Mouse (Mus musculus) left cerebral cortex, postnatal 10 days (tissue): ENCODE measurements around the gene Snd1. TPM values are rescaled to one million over a fixed set of nuclear protein-coding genes. Genes with fewer than 3 reads are reported as not detected.

Experiments
- DNase-seq, 2 experiments: peaks; one replicate each; pipeline ENCODE4 v3.0.0; 2021 to 2022; ENCODE audit warnings: low spot score in 2 of 2, mixed read lengths in 1 of 2; ENCODE audit errors: extremely low spot score in 1 of 2
- intact Hi-C: fragments of 180-260 bp; cut with DNase I; formaldehyde crosslinking; loops from one replicate; pipeline ENCODE4 v1.15.1; 2025
- total RNA-seq, 2 experiments: library from RNA; stranded (reverse); gene quantifications; 2 replicates each; pipeline ENCODE4 v1.2.3; 2021

The Snd1 gene
- total RNA-seq, 2 experiments from 2014 or later = 109 to 116 TPM

DNA sequence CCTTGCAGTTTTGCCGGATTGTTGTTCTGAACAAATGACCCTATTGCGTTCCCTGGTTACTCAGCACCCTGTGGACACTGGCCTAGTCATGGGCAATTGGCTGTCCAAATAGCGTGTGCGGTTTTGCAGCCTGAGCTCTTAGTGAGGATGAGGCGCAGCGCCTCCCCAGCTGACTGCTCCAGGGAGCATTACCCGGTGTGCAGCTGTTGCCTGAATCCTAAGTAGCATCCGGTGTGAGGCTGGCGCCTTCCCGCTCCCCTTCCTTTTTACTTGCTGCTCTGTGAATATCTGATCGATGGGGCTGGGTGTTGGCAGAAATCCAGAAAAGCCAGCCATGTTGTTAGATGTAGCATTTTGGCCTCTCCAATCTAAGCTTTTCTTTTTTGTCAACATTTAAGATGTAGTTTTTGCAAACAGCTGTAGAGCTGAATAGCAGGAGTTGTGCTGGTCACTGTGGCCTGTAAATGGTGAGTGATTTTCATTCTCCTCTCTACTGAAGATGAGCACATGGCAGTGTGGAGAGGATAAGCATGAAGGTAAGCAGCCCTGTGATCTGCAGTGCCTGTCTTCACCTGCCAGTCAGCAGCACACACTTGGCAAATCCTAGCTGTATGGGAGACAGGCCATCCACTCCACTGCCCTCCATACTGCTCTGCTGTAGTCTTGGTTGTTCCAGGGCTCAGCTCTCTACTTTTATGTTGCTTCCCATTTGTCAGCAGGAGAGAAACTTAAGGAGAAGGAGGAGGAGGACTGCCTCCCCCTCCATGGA lies 98.2 kb downstream of the Snd1 start:
- intact Hi-C loops = no loop called here
- peak in 1 of 2 experiments; percentile 47 for DNase-seq

DNA sequence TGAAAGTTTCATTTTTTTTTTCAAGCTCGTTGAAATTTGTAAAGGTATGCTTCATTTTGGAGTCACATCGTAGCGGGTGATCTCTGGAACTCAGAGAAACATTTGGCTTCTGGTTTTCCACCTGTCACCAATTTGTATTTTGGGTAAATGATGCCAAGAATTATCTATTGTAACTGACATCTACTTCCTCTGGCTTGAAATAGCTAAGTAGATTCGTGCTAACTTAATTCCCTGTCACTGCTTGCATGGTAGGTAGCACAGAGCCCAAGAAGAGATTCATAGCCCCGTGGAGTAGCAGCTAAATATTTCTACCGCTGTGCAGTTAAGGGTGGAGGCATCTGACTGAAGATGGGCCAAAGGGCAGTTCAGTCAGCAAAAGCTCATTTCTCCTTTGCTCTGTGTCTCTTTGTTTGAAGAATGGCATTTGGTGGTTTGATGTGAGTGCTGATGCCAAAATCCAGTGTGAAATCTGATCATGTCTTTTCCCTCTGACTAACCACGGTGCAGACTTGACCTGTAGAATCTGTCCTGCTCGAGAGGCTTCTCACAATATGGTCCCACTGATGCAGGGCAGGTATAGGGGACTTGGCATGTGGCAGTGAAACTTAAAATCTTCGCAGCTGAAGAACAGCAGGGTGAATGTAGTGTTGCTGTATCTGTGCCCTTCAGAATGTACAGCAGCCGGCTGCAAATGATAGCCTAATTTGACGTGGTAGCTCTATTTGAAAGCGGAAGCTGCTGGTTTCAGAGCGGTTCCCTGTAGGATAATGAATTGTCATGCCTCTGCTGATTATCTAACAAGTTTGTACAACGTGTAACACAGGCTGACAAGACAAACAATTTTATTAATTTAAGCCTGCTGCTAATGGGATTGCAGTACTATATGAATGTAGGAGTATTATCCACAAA lies 101.7 kb downstream of the Snd1 start:
- DNase-seq = no peak
- intact Hi-C loops = no loop called here

DNA sequence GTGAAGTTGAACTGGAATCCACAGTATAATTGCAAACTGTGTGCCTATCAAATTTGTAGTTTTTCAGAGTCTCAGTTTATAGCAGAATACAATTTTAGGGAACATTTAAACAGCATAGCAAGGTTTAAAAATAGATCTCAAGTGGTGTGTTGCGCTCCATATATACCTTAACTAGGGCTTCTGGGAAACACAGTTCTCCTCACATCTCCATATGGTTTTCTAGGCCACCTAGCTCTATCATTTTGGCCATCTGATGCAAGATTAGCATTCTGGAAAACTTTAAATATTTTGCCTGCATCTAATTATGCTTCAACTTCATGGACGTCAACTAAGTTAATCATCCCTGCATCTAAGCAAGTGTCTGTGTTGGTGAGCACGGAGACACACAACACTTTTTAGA lies 107.9 kb downstream of the Snd1 start:
- no peak for DNase-seq
- intact Hi-C loops = no loop called here

DNA sequence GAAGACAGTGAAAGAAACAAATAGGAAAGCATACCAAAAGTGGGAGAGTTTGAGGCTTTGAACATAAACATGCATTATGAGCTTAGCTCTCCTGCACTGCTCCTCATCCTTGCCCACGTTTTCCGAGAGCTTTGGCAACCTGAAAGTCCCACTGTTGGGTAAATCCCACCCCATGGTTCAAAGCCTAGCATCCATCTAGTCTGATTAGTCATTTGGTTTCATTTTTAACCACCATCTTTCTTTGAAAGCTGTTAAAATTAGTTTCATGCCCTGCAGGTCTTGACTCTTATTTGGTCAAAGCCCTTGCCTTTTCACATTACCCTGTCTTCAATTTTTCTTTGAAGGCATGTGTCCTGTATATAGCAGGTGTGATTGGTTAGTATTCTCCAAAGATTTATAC lies 108.5 kb downstream of the Snd1 start:
- intact Hi-C loops = no loop called here
- DNase-seq = no peak

DNA sequence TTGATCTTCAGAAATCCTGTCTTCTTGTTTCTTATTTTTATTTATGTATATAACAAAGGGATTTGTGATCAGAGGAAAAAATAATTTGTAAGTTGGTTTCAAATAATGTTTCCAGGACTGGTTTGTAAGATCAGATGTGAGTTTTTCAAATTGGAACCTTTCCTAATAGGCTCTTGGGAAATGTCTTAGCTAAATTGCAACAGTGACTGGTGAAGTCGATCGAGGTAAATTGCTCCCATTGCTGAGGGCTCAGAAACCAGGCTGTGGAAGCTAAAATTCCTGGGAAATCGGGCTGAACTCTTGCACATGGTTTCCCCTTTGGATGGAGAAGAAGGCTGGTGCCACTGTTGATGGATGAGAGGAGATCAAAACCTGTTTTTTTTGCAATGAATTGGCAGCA lies 111.9 kb downstream of the Snd1 start:
- intact Hi-C loops = no loop called here

DNA sequence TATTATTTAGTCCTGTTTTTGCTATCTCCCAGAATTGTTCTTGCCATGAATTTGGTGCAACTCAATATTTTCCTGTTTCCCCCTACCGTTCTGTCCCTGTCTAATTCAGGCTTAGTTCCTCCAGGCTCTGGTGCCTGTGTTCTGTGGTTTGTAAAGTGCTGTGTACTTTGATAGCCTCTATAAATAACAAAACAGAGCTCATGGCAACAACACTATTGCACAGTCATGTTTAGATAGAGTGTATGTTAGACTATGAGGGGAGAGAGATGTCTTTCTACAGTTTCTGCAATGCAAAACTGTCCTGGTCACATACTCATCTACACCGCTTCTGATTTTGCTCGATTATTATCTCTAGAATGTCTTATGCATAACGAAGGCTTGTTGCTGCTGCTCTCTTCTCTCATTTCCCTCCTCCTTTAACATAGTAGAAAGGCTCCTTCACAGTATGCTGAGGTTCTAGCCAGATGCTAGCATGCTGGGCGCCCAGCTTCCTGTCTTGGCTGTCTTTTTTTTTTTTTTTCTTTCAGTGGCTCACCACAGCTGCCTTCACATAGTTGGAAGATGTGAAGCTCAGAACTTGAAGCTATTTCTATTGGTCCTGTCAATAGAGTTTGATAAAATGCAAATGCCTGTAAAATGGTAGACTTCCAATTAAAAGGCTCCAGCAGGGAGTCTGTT lies 113.7 kb downstream of the Snd1 start:
- DNase-seq = peak in 1 of 2 experiments; percentile 26
- intact Hi-C loops = no loop called here

More for the DNA sequence above, 111.9 kb downstream of the Snd1 start:
- DNase-seq = no peak

DNA sequence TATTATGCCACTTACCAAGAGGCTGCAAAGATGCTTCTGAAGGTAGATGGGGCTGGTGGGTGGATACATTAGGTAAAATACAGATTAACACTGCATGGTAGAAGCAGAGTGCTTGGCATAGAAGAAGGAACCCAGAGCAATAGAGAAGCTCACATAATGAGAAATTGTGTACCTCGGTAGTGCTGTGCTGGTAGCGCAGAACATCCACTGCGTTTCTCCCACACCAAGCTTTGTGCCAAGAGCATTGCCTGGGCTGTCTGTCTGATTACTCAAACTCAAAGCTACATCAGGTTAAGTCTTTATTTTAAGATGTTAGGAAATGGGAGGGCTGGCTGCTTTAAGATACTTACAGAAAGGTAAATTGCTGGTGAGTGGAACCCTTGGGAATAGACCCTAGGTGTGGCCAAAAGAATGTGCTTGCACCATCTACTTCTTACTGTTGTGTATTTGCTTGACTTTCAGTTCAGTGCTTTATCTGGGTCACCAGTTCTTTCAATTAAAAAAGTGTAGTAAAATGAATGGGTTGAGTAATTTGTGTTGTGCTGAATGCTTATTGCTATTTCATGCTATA lies 117.5 kb downstream of the Snd1 start:
- intact Hi-C loops = no loop called here
- no peak for DNase-seq

DNA sequence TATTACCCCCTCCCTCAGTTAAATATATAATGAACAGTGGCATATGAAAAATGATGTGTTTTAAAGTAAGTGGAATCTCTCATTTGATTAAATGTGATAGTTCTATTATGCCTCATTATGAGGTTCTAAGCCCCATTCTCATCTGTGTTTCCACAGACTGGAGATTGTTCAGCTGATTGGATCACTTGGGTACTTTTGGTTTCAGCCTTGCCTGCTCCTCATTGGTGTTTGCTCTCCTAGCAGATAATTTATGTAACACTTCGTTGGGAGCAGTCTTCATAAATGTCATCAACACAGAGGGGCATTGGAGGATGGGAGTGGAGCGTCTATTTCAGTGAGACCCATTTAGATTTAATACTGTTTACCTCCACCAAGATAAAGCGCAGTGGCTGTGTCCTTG lies 118.8 kb downstream of the Snd1 start:
- intact Hi-C loops = no loop called here
- DNase-seq = no peak

DNA sequence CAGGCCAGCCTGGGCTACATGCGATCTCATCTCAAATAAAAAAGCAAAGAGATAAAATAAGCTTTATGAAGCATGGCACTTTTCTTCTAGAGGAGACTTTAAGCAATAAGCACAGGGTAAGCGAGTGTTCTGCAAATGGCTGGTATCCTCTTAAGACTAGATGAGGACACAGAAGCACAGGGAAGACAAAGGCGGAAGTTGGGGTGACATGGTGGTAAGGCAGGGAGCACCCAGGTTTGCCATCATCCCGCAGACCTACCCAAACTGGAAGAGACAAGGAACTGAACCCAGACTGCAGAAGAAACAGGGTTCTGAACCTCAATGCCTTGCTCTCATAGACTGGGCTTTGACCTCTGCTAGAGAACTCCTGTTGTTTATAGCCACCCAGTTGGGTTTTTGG lies 119.8 kb downstream of the Snd1 start:
- DNase-seq = no peak
- intact Hi-C loops = no loop called here

DNA sequence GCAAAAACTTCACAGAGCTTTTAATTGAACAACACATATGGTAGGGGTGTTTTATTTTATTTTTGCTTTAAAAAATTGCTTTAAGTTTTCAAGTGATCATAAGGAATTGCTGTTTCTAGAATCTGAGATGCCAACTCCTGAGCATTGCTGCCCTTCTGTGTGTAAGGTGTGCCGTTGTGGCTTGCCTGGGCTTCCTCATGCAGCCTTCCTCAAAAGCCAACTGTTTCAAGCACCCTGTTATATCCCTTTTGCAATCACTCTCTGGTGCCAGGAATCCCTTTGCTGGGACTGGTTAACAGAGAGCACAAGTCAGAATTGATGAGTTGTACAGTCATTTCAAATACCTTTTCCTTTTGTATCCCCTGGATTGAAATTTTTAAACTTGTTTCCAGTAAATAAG lies 120.3 kb downstream of the Snd1 start:
- intact Hi-C loops = no loop called here

DNA sequence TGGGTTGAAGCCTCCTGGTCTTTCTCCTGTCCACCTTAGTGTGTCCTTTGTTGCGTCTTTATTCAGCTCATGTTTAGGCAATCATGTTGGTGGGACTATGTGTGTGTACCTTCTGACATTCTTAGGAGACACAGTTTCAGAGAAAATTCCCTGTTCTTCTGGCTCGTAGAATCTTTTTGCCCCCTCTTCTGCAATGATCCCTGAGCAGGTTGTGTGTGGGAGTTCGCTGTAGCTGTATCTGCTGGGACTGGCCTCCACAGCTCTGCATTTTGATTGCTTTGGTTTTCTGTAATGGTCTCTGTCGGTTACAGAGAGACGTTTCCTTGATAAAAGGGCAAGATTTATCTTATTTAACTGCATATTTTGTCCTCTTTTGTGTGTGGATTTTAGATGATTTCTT lies 122.3 kb downstream of the Snd1 start:
- DNase-seq = no peak
- intact Hi-C loops = no loop called here

More for the DNA sequence above, 120.3 kb downstream of the Snd1 start:
- DNase-seq = no peak

DNA sequence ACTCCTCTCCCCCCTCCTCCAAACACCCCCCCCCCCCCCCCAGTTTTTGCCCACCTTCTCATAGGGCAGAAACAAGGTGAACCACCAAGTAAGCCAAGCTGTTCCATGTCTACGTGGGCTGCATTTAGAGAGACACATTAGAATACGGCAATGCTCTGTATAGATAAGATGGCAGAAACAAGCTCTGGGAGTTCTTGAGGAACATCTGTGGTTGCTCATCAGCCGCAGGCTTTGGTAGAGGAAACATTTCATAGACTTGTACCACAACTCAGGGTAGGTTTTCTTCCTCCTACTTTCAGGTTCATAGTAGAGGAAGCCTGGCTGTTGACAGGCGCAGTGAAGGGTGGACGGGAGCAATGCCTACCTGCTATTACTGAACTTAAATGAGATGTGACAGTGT lies 124.2 kb downstream of the Snd1 start:
- DNase-seq = no peak
- intact Hi-C loops = no loop called here

DNA sequence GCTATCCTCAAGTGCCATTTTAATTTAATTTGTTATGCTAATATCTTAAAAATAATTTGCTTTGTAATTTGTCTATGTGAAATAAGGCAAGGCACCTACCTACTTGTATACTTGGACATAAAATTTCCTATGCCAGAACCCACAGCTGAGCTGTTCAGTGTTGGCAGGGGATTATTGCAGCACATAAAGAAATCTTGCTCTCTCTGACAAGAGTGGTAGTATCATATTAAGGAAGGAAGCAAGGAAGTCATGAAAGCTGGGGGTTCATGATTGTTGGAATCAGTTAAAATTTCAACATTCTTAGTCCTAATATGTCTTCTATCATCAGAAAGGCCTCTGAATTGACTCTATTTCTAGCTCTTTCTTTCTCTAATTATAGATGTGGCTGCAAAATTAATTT lies 125.5 kb downstream of the Snd1 start:
- DNase-seq = no peak
- intact Hi-C loops = no loop called here

DNA sequence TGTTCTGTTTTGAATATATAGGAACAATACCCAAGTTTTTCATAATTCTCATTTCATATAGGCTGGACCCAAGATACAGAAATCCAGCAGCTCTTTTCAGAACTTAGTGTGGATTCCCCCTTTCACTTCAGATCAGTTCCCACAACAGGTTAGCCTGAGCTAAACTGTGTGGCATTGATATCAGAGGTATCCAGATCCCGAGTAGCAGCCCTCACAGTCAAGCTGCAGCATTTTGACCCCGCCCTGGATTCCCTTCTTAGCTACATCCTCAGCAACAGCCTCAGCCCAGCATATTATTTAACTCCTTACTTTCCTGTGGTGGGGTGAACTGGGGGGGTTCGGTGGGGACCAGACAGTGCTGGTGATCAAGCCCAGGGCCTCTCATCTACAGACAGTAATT lies 128.5 kb downstream of the Snd1 start:
- intact Hi-C loops = no loop called here
- DNase-seq = no peak

DNA sequence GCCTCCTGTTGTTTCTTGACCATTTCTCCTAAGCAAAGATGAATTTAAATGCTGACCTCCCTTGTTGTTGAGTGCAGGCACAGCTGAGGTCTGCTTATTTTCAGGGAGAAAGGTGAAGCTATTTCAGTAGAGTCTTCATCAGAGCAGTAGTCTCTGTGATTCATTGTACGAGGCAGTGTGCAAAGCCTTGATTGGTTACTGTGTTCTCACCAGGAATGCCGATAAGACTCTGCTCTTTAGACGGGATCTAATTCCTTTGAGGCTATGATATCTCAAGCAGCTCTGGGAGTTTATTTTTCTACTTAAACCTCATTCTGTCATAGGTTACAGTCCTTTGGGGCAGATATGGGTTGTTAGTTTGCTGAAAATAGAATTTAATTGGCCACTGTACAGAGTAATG lies 128.9 kb downstream of the Snd1 start:
- intact Hi-C loops = no loop called here
- DNase-seq = no peak

DNA sequence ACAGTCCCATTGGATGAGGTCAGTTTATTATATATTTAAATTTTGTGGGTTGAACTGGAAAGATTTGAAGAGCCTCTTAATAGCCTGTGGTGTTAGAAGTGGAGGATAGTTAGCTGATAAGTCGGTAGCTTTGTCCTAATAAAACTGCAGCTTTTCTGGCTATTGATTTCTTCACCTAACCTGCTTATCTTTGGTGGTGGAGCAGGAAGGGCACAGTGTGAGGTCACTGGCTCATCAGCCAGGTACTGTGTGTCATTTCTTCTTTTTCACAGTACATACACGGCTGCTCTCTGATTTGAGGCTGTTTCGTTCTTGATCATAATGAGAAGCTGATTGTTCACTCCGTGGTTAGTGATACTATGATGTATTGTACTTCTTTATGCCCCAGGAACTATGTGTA lies 134.4 kb downstream of the Snd1 start:
- intact Hi-C loops = no loop called here
- DNase-seq = no peak

DNA sequence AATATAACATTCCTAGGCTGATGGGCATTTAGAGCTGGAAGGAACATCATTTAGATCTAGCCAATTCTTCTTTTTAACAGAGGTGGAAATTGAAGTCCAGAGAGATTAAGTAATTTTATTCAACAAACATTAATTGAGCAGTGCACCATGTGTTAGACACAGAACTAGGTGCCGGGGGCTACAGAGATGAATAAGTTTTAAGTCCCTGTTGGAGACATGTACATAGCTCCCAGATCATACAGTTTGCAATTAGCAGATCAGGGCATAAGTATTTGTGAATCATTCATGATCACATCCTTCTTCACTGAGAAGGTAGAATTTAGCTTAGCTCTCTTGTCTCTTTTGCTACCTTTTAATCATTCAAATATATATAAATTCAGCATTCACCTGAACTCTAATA lies 135.2 kb downstream of the Snd1 start:
- no peak for DNase-seq
- intact Hi-C loops = no loop called here

DNA sequence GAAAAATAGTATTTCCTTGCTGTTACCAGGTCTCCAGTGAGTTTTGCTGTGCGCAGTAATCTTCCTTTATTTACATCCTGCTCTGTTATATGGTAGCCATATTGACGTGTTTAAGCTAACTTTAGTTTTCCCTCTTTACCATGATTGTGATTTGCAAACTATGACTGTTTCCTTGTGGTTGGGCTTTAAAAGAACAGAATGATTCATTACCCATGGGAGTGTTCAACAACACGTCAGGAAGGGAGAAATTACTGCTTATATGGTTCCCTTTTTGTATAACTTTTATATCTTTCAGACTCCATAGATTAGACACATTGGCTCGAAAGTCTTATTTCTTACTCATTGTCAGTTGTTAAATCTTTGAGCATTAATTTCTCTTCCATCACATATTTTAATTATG lies 138.5 kb downstream of the Snd1 start:
- intact Hi-C loops = no loop called here
- DNase-seq = no peak

DNA sequence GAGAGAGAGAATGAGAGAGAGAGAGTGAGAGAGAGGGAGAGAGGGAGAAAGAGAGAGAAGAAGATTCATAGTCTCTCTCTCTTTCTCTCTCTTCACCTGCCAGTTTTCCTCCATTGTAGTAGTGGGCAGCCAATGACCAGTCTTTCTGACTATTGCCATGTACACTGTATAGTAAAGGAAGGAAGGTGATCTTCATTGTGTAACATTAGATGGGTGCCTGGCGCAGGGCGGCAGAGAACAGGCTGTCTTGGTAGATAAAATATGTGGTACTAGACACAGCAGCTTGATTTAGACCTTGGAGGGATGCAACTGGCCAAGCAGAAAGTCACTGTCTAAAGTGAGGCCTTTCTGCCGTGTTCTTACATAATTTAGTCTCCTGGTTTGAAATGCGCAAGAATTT lies 139.9 kb downstream of the Snd1 start:
- no peak for DNase-seq
- intact Hi-C loops = no loop called here
